Mouse (Mus musculus) brain, embryonic 14.5 days (tissue): ENCODE data around the gene Smim4.

Experiments
- CTCF ChIP-seq: fragments of 200-500 bp; IDR thresholded peaks from 2 replicates; pipeline ENCODE4 v1.5.1; 2012; ENCODE audit warnings: inconsistent platforms, mild to moderate bottlenecking, moderate library complexity, borderline replicate concordance; ENCODE audit not compliant: insufficient read depth, insufficient read length; ENCODE audit errors: extremely low read depth
- POLR2A ChIP-seq: fragments of 200-500 bp; IDR thresholded peaks from 2 replicates; pipeline ENCODE4 v1.6.1; 2012; ENCODE audit warnings: mild to moderate bottlenecking, inconsistent platforms, borderline replicate concordance; ENCODE audit not compliant: poor library complexity, insufficient read depth, insufficient read length, severe bottlenecking; ENCODE audit errors: extremely low read depth

DNA sequence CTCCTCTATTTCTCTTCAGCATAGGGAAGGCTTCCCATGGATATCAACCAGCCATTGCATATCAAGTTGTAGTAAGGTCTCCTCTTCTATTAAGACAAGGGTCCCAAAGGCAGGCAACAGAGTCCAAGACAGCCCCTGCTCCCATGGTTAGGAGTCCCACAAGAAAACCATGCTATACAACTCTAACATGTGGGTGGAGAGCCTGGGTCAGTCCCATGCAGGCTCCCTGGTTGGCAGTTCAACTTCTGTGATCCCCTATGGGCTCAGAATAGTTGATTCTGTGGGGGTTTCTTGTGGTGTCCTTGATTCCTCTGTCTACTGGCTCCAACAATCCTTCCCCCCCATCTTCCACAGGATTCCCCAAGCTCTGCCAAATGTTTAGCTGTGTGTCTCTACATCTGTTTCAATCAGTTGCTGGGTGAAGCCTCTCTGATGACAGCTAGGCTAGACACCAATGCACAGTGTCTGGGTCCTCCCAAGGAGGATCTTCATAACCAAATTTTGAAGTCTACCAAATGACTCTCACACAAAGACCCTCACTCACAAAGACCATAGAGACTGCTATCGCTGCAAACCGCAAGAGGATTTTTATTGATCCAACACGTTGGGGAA, 50.1 kb downstream of the Smim4 start:
- no peak for TF ChIP-seq CTCF
- no peak for TF ChIP-seq POLR2A
